Mouse (Mus musculus): ENCODE measurements around the gene Eno1. TPM values are rescaled to one million over a fixed set of nuclear protein-coding genes. Genes with fewer than 3 reads are reported as not detected.

Gene Eno1
- polyA plus RNA-seq, 1 experiment, result 1,403 TPM

DNA sequence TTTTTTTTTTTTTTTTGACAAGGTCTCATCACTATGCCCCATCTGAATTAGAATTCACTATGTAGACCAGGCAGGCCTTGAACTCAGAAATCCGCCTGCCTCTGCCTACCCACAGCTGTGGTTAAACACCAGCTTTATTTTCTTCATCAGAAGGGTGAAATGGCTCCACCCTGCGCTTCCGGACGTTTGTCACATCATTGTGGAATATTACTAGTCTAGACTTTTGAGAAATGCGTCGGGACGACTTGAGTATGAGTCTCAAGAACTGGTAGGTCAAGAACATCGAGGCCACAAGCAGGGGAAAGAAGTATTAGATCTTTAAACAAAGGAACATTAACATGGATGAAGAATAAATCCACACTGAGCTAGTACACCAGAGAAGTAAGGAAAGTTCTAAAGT is 490 bp upstream of the Eno1 start:
- Histone ChIP-seq H3K27ac (ENCODE audit: insufficient read depth, low read length) (peak overlapping the region; percentile 48; the same call in 1 of the 2 replicates), H3K4me3 (ENCODE audit: low read depth, low read length) (peak overlapping the region; percentile 63), H3K9me3 (replicated peaks; ENCODE audit: control insufficient read depth, insufficient read depth, low read length, poor library complexity, severe bottlenecking) (no peaks in the 10 kb centered on the region), H3K4me1 (ENCODE audit: control insufficient read depth, insufficient read depth, low read length) (peaks cover 5% of the 10 kb centered on the region), H3K9ac (ENCODE audit: low read depth, poor library complexity, severe bottlenecking) (peak overlapping the region; percentile 81), H3K27me3 (ENCODE audit: control insufficient read depth, insufficient read depth, low read length, poor library complexity, severe bottlenecking) (no peaks in the 10 kb centered on the region), H3K36me3 (ENCODE audit: control insufficient read depth, insufficient read depth, low read length, poor library complexity, severe bottlenecking) (peaks cover 21% of the 10 kb centered on the region)
- no peak for TF ChIP-seq CTCF (IDR thresholded peaks at IDR 0.05; ENCODE audit: low read depth, low read length)

DNA sequence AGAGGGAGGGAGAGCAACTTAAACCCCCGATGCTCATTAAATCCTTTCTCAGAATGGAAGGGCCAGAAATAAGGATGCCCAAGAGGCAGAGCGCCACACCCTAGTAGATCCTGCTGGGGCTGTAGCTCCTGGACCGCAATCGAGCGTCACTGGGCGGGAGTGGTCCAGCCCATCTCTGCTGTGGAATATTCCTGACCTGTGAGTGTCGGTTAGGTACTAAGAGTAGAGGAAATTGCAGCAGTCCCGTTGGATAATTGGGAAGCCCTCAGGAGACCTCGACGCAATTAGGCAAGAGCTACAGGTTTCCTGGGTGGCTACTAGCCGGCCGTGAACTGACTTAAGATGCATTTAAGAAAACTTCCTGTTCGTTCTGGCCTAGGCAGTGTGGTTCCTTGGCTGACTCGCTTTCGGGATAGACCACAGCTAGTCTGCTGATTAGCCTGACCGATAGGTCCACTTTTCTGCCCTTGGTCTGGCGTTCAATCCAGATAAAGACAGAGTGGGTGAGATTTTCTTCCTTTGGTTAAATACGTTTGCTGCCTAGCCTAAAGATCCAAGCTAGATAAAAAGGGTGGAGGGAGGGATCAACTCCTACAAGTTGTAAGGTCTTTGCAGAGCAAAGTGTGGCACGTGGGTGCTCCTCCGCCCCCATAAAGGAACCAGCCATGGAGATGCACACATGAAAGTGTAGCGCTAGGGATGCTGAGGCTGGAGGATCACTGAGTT is 1.3 kb downstream of the Eno1 start:
- Histone ChIP-seq H3K4me1 (ENCODE audit: control insufficient read depth, insufficient read depth, low read length) (peaks cover 8% of the 10 kb centered on the region), H3K4me3 (ENCODE audit: low read depth, low read length) (peak overlapping the region; percentile 99), H3K27me3 (ENCODE audit: control insufficient read depth, insufficient read depth, low read length, poor library complexity, severe bottlenecking) (no peaks in the 10 kb centered on the region), H3K36me3 (ENCODE audit: control insufficient read depth, insufficient read depth, low read length, poor library complexity, severe bottlenecking) (peaks cover 38% of the 10 kb centered on the region), H3K27ac (ENCODE audit: insufficient read depth, low read length) (peak overlapping the region; percentile 69), H3K9ac (ENCODE audit: low read depth, poor library complexity, severe bottlenecking) (peak overlapping the region; percentile 81), H3K9me3 (replicated peaks; ENCODE audit: control insufficient read depth, insufficient read depth, low read length, poor library complexity, severe bottlenecking) (no peaks in the 10 kb centered on the region)
- no peak for TF ChIP-seq CTCF (IDR thresholded peaks at IDR 0.05; ENCODE audit: low read depth, low read length)

DNA sequence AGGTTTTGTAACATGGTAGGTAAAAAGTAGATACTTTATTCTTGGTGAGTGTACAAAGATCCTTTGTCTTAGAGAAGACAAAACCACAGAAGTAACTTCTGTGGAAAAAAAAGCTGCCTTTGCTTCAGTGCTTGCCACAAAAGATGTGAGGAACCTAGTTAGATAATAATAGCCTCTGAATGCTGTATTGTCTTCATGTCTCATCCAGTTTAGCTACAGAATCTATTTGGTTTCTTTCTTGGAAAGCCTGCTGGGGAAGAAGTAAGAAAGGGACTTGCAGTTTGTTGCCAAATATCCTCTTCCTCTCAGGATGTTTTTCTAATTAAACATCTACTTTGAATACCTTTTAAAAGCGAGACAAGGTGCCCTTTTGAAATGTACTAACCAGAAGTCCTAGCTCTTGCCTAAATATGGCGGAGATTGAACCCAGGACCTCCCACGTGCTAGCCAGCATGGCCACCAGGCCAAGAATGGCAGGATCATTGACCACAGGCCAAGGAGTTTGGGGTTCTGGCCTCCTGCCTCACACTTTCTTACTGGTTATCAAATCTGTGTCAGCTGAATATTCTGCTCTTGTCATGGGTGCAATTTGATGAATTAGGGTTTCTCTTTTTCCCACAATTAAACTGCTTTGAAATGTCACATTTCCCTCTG is 2.0 kb downstream of the Eno1 start:
- peaks cover 8% of the 10 kb centered on the region for H3K4me1 ChIP-seq (ENCODE audit: control insufficient read depth, insufficient read depth, low read length)
- peak overlapping the region; percentile 81 for H3K9ac ChIP-seq (ENCODE audit: low read depth, poor library complexity, severe bottlenecking)
- TF ChIP-seq CTCF (IDR thresholded peaks at IDR 0.05; ENCODE audit: low read depth, low read length) (no peak), POLR2A (IDR thresholded peaks at IDR 0.05; ENCODE audit: insufficient read depth, low read length) (no peak), EP300 (IDR thresholded peaks at IDR 0.05; ENCODE audit: insufficient read depth, low read depth, low read length) (no peak)
- H3K4me3 ChIP-seq (ENCODE audit: low read depth, low read length), result peak overlapping the region; percentile 99
- H3K27ac ChIP-seq (ENCODE audit: insufficient read depth, low read length), result peak overlapping the region; percentile 77
- H3K27me3 ChIP-seq (ENCODE audit: control insufficient read depth, insufficient read depth, low read length, poor library complexity, severe bottlenecking), result no peaks in the 10 kb centered on the region
- H3K9me3 ChIP-seq (replicated peaks; ENCODE audit: control insufficient read depth, insufficient read depth, low read length, poor library complexity, severe bottlenecking), result no peaks in the 10 kb centered on the region
- peaks cover 46% of the 10 kb centered on the region for H3K36me3 ChIP-seq (ENCODE audit: control insufficient read depth, insufficient read depth, low read length, poor library complexity, severe bottlenecking)

DNA sequence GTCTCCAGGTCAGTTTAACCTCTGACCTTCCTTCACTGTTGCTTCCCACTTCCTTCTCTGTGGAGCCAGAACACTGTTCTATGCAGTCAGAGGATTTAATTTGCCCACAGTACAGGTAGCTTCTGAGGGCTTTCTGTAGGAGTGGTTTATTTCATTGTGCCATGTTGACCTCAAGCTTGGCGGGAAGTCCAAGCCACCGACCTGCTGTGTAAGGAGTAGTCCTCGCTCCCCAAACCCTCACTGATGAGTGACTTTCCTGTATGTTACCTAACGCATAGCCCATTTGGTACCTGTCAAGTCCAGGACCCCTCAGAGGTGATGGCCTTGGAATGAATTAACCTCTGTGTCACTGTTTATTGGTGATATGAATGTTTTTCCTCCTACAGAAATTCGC is 2.6 kb downstream of the Eno1 start:
- peaks cover 8% of the 10 kb centered on the region for H3K4me1 ChIP-seq (ENCODE audit: control insufficient read depth, insufficient read depth, low read length)
- H3K9me3 ChIP-seq (replicated peaks; ENCODE audit: control insufficient read depth, insufficient read depth, low read length, poor library complexity, severe bottlenecking), result no peaks in the 10 kb centered on the region
- peaks cover 51% of the 10 kb centered on the region for H3K36me3 ChIP-seq (ENCODE audit: control insufficient read depth, insufficient read depth, low read length, poor library complexity, severe bottlenecking)
- peak overlapping the region; percentile 96 for H3K4me3 ChIP-seq (ENCODE audit: low read depth, low read length)
- H3K27me3 ChIP-seq (ENCODE audit: control insufficient read depth, insufficient read depth, low read length, poor library complexity, severe bottlenecking), result no peaks in the 10 kb centered on the region
- H3K27ac ChIP-seq (ENCODE audit: insufficient read depth, low read length), result peak overlapping the region; percentile 77
- H3K9ac ChIP-seq (ENCODE audit: low read depth, poor library complexity, severe bottlenecking), result peak overlapping the region; percentile 81
- TF ChIP-seq CTCF (IDR thresholded peaks at IDR 0.05; ENCODE audit: low read depth, low read length) (no peak), EP300 (IDR thresholded peaks at IDR 0.05; ENCODE audit: insufficient read depth, low read depth, low read length) (no peak), POLR2A (IDR thresholded peaks at IDR 0.05; ENCODE audit: insufficient read depth, low read length) (no peak)

DNA sequence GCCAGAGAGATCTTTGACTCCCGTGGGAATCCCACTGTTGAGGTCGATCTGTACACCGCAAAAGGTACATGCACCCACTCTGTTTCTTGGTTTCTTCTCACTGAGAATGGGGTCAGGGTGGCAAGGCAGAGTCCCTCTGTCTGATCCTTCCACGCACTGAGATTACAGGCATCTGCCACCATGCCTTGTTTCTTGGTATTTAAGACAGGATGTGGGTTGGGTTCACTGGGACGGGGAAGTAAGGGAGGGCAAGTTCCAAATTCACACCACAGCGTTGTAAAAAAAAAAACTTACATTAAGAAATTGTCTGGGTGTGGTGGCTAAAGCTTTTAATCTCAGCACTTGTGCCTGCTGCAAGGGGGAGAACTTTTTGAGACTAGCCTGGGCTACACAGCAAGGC is 3.0 kb downstream of the Eno1 start:
- peaks cover 8% of the 10 kb centered on the region for H3K4me1 ChIP-seq (ENCODE audit: control insufficient read depth, insufficient read depth, low read length)

DNA sequence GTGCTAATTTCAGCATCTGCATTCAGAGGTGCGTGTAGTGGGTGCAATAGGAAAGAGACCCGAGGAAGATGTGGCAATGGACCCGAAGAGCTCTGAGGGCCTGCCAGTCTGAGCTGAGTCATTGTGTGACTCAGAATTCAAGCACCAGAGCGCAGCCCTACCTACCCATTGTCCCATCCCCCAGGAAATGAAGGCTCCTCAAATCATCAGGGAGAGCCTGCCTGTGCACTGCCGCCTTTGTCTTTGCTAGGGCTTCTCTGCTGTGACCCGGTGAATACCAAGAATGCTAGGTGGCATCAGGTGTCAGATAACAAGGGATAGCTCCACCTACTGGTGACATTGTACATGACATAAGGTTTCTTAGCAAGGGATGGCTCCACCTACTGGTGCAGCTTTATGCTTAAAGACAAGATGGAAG is 3.4 kb downstream of the Eno1 start:
- Histone ChIP-seq H3K4me1 (ENCODE audit: control insufficient read depth, insufficient read depth, low read length) (peaks cover 6% of the 10 kb centered on the region), H3K27me3 (ENCODE audit: control insufficient read depth, insufficient read depth, low read length, poor library complexity, severe bottlenecking) (no peaks in the 10 kb centered on the region), H3K27ac (ENCODE audit: insufficient read depth, low read length) (peak overlapping the region; percentile 77), H3K9me3 (replicated peaks; ENCODE audit: control insufficient read depth, insufficient read depth, low read length, poor library complexity, severe bottlenecking) (no peaks in the 10 kb centered on the region), H3K36me3 (ENCODE audit: control insufficient read depth, insufficient read depth, low read length, poor library complexity, severe bottlenecking) (peaks cover 60% of the 10 kb centered on the region), H3K4me3 (ENCODE audit: low read depth, low read length) (peak overlapping the region; percentile 96), H3K9ac (ENCODE audit: low read depth, poor library complexity, severe bottlenecking) (peak overlapping the region; percentile 81)
- TF ChIP-seq CTCF (IDR thresholded peaks at IDR 0.05; ENCODE audit: low read depth, low read length) (peak; percentile 39), POLR2A (IDR thresholded peaks at IDR 0.05; ENCODE audit: insufficient read depth, low read length) (peak; percentile 84), EP300 (IDR thresholded peaks at IDR 0.05; ENCODE audit: insufficient read depth, low read depth, low read length) (peak; percentile 86)

More for the DNA sequence above, 3.0 kb downstream of the Eno1 start:
- no peaks in the 10 kb centered on the region for H3K27me3 ChIP-seq (ENCODE audit: control insufficient read depth, insufficient read depth, low read length, poor library complexity, severe bottlenecking)
- H3K27ac ChIP-seq (ENCODE audit: insufficient read depth, low read length), result peak overlapping the region; percentile 77
- peak overlapping the region; percentile 81 for H3K9ac ChIP-seq (ENCODE audit: low read depth, poor library complexity, severe bottlenecking)
- TF ChIP-seq CTCF (IDR thresholded peaks at IDR 0.05; ENCODE audit: low read depth, low read length) (no peak), EP300 (IDR thresholded peaks at IDR 0.05; ENCODE audit: insufficient read depth, low read depth, low read length) (no peak), POLR2A (IDR thresholded peaks at IDR 0.05; ENCODE audit: insufficient read depth, low read length) (no peak)
- H3K9me3 ChIP-seq (replicated peaks; ENCODE audit: control insufficient read depth, insufficient read depth, low read length, poor library complexity, severe bottlenecking), result no peaks in the 10 kb centered on the region
- peak overlapping the region; percentile 96 for H3K4me3 ChIP-seq (ENCODE audit: low read depth, low read length)
- peaks cover 55% of the 10 kb centered on the region for H3K36me3 ChIP-seq (ENCODE audit: control insufficient read depth, insufficient read depth, low read length, poor library complexity, severe bottlenecking)
